Mouse (Mus musculus) spleen, adult 2 months (tissue): ENCODE results near the gene Sumf2.

Source experiments
- CTCF ChIP-seq: fragments of 200-500 bp; IDR thresholded peaks from 2 replicates; pipeline ENCODE4 v1.5.1; 2011; ENCODE audit warnings: mild to moderate bottlenecking, inconsistent platforms; ENCODE audit not compliant: insufficient read depth, insufficient read length, insufficient replicate concordance; ENCODE audit errors: extremely low read depth
- POLR2A ChIP-seq: fragments of 200-500 bp; IDR thresholded peaks from 2 replicates; pipeline ENCODE4 v1.6.1; 2011; ENCODE audit warnings: low read depth, low read length, inconsistent platforms

DNA sequence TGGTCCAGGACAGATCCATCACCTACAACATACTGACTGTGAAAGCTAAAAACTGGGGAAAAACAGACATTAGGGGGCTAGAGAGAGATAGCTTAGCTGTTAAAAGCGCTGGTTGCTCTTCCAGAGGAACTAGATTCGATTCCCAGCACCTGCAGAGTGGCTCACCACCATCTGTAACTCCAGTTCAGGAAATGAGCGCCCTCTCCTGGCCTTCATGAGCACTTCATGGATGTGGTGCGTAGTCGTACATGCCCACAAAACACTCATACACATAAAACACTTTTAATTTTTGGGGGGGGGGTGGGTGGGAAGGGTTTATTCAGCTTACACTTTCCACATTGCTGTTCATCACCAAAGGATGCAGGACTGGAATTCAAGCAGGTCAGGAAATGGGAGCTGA lies 9.6 kb downstream of the Sumf2 start:
- TF ChIP-seq CTCF (no peak), POLR2A (no peak)
